Mouse (Mus musculus): ENCODE measurements around the gene Ruvbl2.

The Ruvbl2 gene

DNA sequence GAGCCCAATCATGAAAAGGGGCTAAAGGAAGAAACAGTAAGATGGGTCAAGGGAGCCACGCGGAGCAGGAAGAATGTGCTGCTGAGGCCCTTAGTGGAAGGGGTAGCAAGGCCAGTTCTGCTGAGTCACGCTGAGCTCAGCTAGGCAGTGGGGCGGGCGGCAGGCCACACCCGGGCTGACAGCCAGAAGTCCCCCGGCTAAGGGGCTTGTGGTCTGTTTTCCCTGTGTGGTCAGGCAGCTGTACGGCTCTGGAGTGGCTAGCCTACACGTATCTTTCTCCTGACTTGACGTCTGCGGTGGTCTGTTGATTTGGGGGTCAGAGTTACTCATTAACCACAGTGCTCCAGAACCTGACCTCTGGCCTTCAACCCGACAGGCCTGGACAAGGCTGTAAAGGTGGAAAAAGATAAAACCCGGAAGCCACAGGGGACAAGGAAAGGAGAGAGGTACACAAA, 23.0 kb upstream of the Ruvbl2 start:
- DNase-seq = peak; percentile 61

DNA sequence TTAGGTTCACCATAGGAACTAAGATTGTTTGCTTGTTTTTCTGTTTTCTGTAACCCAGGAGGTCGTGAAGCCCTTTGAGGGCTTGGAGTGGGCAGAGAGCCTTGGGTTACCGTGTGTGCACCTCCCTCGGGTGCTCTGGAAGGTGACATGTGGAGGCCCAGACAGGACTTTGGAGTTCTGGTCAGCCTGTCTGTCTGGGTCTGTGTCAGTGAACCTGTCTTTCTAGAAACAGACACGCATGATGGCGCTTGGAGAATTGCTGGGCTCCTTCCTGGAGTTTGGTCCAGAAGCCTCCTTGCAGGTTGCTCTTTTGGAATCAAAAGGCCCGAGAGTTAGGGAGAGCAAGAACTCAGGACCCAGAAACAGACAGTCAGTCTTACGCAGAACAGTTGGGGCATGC, 22.5 kb upstream of the Ruvbl2 start:
- peak; percentile 43 for DNase-seq

DNA sequence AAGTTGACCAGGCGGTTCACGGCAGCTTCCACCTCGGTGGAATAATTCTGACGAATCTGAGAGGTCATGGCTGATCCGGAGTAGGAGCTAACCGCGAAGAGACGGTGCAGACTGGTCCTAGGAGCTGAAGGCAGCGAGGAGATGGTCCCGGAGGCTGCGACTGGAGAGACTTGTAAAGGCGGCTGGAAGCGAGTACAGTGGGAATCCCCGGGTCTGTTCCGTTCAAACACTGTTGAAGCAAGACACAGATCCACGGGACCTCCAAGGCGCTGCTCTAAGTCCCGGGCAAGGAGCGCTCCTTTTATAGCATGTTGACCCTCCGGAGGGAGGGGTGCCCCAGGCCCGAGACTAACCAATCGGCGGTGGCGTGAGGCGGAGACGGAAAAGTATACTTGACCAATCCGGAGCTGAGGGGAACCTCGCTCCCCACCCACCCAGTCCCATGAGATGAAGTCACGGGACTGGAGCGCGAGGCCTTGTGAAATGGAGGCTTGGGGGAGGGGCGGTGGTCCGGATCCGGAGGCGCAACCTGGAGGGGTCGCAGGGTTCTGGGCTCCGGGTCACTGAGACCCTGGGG, 21.8 kb upstream of the Ruvbl2 start, which contains the start of gene Ftl1:
Ftl1 (minus strand) TSS at position 321 of the 577 bp plus-strand sequence.
- DNase-seq = peak; percentile 98

DNA sequence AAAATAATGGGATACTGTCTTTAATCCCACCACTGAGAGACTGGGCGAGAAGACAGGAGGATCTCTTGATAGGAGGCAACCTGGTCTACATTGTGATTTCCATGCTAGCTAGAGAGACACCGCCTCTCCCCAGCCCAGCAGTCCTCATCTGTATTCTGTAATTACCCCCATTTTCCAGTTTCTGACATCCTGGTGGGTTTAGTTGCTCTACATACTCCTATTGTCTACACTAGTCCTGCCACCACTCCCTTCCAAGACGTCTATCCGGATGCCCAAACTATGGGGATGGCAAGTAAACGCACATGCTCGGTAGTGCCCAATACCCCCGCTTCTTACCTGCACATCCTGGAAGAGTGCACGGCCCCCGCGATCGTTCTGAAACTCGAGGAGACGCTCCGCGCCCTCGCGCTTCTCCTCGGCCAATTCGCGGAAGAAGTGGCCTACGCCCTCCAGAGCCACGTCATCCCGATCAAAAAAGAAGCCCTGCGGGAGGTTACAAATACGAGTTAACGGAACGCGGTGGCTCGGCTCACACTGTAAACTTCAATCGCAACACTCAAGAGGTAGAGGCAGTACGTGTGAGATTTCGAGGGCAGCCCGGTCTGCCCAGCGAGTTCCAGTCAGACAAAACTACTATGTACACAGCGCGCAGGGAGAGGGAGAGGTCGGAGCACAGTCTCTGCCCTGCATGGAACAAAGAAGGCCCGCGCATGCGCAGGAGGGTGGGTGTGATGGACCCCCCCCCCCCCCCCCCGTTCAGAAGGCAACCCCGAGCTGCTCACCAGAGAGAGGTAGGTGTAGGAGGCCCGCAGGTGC, 21.1 kb upstream of the Ruvbl2 start:
- DNase-seq = peak; percentile 80

DNA sequence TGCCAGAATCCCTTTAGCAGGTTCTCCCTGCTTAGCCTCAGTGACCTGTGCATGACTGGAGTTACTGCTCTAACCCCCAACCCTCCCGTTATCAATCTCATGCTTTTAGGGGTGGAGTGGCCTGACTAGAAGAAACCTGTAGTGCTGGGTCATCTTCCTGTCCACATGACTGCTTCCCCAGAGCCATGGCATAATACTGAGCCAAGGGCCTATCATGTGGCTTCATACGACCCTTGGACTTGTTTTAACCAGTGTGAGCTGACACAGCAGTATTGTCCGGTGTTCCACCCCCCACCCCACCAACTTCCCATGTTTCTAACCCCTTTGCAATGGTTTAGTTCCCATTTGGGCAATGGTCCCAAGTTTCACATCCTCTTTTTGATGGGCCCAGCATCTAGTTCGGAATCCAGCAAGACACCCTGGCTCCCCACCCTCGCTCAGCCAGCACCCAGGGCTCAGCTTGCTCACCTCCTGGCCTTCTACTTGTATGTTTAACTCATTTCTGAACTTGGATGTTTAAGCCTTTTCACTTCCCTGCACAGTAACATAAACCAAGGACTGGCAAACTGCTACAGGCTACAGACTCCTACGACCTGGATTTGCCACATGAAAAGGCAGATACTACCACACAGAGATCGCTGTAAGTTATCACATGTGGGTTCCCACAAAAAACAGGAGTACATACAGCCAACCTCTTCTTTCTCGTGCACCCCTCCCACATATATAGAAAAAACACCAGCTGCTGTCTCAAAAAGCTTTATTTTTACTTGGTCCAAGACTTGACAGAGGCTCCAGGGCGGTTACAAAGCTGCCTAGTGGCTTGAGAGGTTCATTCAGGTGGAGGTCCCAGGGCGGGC, 19.5 kb upstream of the Ruvbl2 start:
- no peak for DNase-seq

DNA sequence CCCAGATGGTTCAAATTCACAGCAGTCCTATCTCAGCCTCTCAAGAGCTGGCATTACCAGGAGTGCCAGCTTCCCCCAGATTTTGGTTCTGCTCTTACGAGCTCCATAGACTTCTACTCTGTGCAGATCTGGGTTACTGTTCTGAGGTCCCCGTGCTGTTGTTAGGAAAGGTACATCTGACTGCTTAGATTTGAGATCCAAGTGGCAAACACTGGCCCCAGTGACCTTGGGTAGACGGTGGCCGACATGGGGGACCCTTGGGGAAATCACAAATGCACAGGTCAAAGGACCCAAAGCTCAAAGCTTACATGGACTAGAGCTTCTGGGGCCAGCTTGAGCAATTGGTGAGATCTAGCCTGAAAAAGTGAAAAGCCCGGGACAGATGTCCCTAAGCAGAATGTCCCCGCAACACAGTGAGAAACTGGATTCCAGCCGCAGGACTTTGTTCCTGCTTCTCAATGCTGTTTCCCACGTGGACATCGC, 18.9 kb upstream of the Ruvbl2 start:
- DNase-seq = no peak

DNA sequence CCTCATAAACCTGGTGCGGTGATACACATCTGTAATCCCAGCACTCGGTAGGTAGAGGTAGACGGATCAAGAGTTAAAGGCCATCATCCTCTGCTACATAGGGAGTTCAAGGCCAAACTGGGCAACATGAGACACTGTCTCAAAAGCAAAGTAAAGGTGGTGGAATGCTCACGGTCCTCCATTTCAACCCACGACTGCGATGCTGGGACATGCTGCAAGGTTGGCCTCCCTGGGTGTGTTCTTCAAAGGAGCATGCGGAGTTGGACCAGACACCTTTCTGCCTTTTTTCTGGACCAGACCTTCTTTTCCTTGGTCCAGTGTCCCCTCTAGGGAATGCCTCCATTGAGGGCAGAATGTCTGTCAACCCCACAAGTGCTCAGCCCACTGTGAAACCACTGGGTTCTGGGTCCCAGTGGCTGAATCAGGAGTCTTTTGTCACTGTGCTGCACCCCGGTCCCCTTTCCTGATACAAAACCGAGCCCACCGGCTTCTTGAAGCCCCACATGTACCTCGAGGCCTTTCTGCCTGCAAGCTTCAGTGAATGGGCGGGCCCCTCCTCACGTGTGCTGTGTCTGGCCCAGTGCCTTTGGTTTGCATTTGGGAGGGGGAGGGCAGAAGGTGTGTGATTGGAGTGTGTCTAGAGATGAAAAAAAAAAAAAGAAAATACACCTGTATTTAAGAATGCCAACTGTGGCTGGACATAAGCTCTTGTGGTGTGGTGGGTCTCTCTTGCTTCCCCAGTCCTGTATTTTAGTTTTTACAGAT, 18.2 kb upstream of the Ruvbl2 start:
- DNase-seq = no peak

DNA sequence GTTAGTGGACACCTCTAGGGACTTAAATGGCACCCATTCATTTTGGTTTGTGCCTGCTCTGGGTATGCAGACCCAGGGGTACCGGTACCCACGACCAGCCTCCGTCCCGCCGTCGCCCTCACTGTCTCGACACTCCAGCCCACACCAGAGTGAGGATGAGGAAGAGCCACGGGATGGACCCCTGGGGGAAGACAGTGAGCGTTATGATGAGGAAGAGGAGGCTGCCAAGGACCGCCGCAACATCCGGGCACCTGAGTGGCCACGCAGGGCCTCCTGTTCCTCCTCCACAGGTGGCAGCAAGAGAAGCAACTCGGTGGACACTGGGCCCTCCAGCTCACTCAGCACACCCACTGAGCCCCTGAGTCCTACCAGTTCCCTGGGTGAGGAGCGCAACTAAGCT, 17.1 kb upstream of the Ruvbl2 start:
- DNase-seq = peak; percentile 46

DNA sequence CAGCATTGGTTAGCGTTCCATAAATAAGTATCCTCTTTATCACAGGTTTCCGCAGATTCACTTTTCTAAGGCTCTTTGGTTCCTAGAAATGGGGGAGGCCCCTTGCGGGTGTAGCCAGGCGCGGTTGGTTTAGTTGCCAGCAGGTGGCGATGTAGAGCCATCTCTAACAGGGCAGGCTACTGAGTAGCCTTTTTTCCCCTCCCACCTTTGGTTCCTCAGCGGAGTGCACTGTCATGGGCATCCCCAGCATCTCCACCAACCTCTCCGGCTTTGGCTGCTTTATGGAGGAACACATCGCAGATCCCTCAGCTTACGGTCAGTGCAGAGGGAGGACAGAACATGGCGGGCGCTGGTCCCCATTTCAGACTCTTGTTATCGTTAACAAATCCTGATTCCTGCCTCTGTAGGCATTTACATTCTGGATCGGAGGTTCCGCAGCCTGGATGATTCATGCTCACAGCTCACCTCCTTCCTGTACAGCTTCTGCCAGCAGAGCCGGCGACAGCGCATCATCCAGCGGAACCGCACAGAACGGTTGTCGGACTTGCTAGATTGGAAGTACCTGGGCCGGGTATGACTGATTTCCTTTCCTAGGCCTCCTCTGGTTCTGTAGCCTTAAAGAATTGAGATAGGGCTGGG, 13.6 kb upstream of the Ruvbl2 start:
- peak; percentile 80 for DNase-seq

DNA sequence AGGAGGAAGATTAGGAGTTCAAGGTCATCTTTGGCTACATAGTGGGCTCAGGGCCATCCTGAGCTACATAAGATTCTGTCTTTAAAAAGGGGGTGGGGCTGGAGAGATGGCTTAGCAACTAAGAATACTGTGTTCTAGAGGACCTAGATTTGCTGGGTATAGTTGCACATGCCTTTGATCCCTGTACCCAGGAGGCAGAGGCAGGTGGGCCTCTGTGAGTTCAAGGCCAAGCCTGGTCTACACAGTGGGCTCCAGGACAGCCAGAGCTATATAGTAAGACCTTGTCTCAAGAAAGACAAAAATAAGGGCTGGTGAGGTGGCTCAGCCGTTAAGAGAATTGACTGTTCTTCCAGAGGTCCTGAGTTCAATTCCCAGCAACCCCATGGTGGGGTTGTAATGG, 12.1 kb upstream of the Ruvbl2 start:
- no peak for DNase-seq

DNA sequence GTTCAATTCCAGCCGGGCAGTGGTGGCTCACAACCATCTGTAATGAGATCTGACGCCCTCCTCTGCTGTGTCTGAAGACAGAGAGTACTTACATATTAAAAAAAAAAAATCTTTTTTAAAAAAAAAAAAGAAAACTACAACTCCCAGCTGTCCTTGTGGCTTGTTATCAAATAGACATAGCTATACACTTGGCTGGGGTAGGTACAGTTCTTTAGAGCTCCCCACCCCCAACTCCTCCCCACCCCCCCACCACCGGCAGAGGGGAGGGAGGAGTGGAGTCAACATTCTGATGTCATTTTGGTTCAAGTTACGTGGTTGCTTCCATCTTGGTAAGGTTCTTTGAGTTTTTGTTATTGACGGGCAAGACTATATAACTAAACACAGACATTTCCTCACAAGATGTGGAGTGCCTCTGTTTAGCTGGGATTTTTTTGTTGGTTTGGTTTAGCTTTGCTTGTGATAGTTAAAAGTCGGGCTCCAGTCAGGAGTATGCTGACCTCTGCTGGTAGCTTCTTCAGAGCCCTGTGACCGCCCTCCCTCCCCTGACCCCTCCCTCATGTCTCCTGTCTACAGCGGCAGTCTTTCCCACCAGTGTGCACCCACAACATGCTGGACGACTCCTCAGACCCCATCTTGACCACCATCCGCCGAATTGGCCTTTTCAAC, 9.6 kb upstream of the Ruvbl2 start:
- no peak for DNase-seq

DNA sequence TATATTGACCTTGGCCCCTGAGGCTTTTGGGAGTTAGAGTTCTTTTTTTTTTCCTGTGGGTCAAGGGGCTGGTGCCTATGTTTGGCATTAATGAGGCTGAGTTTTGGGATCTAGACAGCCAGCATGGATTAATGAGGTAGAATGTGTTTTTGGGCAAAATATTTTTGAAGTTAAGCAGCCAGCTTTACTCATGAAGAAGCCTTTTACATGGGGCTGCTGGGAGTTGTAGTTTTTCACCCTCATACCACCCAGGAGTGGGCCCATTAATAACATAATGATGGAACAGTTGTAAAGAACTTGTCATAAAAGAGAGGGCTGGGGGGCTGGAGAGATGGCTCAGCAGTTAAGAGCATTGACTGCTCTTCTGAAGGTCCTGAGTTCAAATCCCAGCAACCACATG, 8.7 kb upstream of the Ruvbl2 start:
- DNase-seq = no peak

DNA sequence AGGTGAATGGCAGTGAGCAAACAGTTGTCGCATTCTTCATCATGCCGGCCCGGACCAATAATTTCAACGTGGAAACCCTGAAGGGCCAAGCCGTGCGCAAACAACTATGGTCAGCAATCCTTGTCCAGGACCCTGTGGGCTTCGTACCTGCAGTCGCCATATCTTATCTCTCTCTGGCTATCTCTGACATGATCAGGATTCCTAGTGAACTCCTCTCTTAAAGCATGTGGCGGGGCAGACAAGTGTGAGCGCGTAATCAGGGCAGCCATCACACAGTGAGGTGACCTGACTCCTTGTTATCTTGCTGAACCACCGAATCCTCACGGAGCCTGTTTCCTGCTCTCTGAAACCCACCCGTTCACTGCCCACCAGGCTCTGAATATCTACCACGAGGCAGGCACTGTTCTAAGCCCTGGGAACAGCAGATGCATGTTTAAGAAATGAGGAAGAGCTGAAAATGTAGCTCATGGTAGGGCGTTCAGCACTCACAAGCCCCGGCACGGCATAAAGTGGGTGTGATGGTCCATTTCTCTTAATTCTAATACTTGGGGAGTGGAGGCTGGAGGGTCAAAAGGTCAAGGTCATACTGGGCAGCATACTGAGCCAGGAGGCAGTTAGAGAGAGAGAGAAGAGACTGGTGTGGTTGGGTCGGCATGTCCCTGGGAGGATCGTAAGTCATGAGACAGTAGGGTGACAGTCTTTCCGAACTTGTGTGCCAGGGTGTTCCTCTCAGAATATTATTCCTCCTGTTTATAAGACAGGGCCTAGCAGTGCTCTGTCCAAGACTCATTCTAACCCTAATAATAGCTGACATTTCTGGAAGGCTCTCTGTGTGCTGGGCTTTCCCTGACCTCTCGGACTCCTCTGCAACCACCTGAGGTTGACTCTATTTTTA, 5.9 kb upstream of the Ruvbl2 start:
- no peak for DNase-seq

DNA sequence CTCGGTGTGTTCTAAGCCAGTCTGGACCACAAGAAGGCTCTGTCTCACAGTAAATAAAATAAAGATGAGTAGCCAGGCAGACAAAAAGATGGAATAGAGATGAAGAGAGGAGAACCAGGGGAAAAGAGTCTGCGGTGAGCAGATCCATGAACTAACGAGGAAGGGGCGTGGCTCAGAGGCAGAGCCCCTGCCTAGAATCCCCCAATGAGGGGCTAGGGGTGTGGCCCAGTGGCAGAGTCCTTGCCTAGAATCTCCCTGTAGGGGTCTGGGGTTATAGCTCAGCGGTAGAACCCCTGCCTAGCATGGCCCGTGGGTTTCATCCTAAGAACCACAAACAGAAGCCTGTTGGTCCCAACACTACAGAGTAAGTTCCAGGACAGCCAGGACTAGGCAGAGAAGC, 850 bp downstream of the Ruvbl2 start:
- no peak for DNase-seq

DNA sequence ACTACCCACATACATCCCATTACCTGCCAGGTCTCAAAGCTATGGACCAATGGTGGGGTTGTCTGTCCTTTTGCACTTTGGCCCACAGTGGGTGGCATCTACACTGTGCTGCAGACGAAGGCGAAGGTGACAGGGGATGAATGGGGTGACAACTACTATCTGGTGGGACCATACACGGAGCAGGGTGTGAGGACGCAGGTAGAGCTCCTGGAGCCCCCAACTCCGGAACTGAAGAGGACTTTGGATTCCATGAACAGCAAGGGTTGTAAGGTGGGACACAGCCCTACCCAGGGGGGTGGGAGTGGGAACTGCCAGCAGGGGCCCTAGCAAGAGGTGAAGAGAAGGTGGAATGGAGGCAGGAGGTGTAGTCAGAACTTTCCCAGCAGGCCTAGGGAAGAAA, 1.5 kb downstream of the Ruvbl2 start:
- peak; percentile 51 for DNase-seq

DNA sequence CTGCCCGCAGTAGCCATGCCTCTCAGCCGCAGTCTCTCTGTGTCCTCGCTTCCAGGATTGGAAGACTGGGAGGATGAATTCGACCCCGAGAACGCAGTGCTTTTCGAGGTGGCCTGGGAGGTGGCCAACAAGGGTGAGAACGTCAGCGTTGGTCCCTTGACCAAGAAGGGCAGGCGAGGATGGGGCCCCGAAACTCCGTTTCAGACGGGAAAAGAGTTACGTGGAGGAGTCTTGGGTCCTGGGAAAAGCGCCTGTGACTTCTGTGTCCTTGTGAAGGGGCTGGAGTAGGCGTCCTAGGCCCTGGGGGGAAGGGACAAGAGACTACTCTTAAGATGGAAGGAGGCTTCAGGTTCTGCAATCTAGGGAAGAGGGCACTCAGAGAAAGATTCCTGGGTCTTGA, 2.9 kb downstream of the Ruvbl2 start:
- DNase-seq = no peak

DNA sequence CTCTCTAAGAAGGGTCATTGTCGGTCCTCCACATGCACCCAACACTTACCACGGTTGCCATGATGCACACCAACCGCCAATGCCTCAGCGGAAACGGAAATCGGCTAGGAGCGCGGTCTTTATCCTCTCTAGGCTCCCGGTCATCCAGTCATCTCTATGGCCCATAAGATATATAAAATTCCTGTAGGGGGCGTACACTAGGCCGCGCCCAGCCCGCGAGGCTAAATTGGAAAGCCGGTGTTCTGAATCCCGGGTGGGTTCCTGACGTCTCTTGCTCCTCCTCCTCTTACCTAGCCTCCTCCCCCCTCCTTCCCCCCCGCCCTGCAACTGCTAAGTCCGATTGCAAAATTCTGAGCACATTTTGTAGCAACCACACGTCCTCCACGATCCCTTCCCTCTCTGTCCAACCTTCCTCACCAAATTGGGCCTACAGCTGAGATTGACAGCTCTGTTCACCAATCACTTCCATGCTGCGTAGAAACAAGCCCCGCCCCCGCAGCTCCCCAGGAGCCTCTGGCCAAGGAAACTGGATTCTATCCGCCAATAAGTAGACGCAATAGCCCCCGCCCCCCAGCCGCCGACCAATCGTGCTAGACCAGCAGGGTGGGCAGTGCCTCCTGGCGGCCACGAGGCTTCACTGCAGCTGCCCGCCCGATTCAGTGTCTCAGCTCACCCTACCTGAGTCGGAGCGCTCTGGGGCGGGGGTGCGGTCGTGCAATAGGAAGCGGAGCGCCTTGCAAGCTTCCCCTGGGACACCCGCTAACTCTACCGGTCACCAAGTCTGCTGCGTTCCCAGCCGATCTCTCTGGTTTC, 3.5 kb downstream of the Ruvbl2 start, which contains the start of gene Gys1:
Gys1 (plus strand) TSS at position 642 of the 813 bp plus-strand sequence.
- peak; percentile 100 for DNase-seq

DNA sequence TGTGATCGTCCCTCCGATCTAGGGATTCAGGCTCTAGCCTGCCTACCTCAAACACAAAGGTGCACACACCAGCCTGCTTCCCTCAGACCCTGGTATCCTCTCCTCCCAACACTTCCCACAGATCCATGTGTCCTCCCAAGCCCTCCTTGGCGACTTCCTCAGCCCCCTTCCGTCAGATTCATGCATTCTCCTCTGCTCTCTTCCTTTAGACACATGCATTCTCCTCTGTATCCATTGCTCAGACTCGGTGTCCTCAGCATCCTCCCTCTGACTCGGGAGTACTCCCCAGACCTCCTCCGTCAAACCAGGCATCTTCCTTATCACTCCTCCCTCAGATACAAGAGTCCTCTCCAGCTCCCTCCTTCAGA, 4.1 kb downstream of the Ruvbl2 start:
- DNase-seq = no peak

DNA sequence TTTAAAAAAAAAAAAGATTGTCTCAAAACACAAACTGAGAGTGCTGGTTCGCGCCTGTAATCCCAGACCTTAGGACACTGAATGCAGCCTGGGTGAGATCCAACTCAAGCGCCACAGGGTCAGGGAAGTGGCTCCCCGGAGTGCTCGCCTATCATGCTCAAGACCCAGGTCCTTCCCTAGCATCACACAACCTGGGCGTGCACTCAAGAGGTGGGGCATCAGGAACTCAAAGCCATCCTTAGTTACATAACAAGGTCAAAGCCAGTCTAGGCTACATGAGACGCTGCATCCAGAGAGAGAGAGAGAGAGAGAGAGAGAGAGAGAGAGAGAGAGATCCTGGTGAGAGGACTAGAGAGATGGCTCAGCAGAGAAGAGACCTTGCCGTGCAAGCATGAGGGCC, 11.3 kb downstream of the Ruvbl2 start:
- DNase-seq = no peak

DNA sequence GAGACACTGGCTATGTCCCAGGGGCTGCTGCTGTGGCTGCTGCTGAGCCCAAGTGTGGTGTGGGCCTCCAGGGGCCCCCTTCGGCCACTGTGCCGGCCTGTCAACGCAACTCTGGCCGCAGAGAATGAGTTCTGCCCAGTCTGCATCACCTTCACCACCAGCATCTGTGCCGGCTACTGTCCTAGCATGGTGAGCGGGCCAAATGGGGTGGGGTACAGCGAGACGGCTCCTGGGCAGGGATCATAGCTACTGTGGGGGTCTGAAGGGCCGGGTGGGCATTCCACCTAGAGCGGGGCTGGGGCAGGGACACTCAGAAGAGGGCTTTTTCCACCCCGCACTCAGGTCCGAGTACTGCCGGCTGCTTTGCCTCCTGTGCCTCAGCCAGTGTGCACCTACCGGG, 16.7 kb downstream of the Ruvbl2 start:
- DNase-seq = no peak

Data from cerebellum, adult 11-12 months (tissue).